17 mouse cellular contexts compared by ENCODE assay signal in genomic region chr19:24511939-24512338, GRCm38 (mm10). TPM values are rescaled to one million over a fixed set of nuclear protein-coding genes. Genes with fewer than 3 reads are reported as not detected.
"Had no signal": no experiment of that assay in that cellular context is flagged by ENCODE, and none has a peak within 500 bp of the region (broad histone marks: within the 10 kb centered on the region; RNA-seq: fewer than 3 reads in every experiment).

No protein-coding gene starts in this region.

- H3K27me3 ChIP-seq: kidney, embryonic 15.5 days; limb, embryonic 12.5 days; lung, embryonic 15.5 days; midbrain, embryonic 13.5 days; stomach, embryonic 15.5 days had no signal

- H3K4me2 ChIP-seq: kidney, embryonic 15.5 days; limb, embryonic 12.5 days; lung, embryonic 15.5 days; midbrain, embryonic 13.5 days; stomach, embryonic 15.5 days had no signal

- H3K4me1 ChIP-seq: limb, embryonic 12.5 days; stomach, embryonic 15.5 days had no signal

- H3K36me3 ChIP-seq: kidney, embryonic 15.5 days; limb, embryonic 12.5 days; lung, embryonic 15.5 days; midbrain, embryonic 13.5 days; stomach, embryonic 15.5 days had no signal

- H3K4me3 ChIP-seq: kidney, embryonic 15.5 days; limb, embryonic 12.5 days; lung, embryonic 15.5 days; midbrain, embryonic 13.5 days; stomach, embryonic 15.5 days had no signal

- H3K27ac ChIP-seq: kidney, embryonic 15.5 days; limb, embryonic 12.5 days; lung, embryonic 15.5 days; macrophage; midbrain, embryonic 13.5 days; stomach, embryonic 15.5 days had no signal

- ATAC-seq: intestine, embryonic 16.5 days; midbrain, embryonic 13.5 days had no signal

- DNase-seq: kidney, adult 2 months; kidney, postnatal 25 days; layer of hippocampus, adult 9-11 months; layer of hippocampus, postnatal 36 days; lung, postnatal 14 days; right cerebral cortex, postnatal 4 days; spleen, adult 18-20 months; thymus, adult 18-20 months; thymus, postnatal 14 days had no signal

- H3K9me3 ChIP-seq: kidney, embryonic 15.5 days; limb, embryonic 12.5 days; lung, embryonic 15.5 days; midbrain, embryonic 13.5 days; stomach, embryonic 15.5 days had no signal

- H3K9ac ChIP-seq: kidney, embryonic 15.5 days; limb, embryonic 12.5 days; lung, embryonic 15.5 days; midbrain, embryonic 13.5 days; stomach, embryonic 15.5 days had no signal

RNA-seq across cellular contexts. Expression of gene Pip5k1b, which starts 43.7 kb away (rescaled TPM):
- polyA plus RNA-seq: liver, adult 2 months had no signal
